Mouse (Mus musculus) left cerebral cortex, postnatal 36 days (tissue): ENCODE data around the gene Defb35. TPM values are rescaled to one million over a fixed set of nuclear protein-coding genes. Genes with fewer than 3 reads are reported as not detected.
"Not testable (repeated sequence)": the region's sequence is repeated elsewhere in the genome, so short reads cannot be mapped to it uniquely, and the experiment has no call there.

Source experiments
- DNase-seq, 2 experiments: peaks; one replicate each; pipeline ENCODE4 v3.0.0; 2021 to 2022; ENCODE audit warnings: low spot score in 2 of 2, mixed read lengths in 1 of 2
- intact Hi-C: fragments of 180-260 bp; cut with DNase I; formaldehyde crosslinking; loops from one replicate; pipeline ENCODE4 v1.15.1; 2025
- total RNA-seq, 2 experiments: library from RNA; stranded (reverse); gene quantifications; 2 replicates each; pipeline ENCODE4 v1.2.3; 2021

Defb35 gene
- not detected for total RNA-seq

DNA sequence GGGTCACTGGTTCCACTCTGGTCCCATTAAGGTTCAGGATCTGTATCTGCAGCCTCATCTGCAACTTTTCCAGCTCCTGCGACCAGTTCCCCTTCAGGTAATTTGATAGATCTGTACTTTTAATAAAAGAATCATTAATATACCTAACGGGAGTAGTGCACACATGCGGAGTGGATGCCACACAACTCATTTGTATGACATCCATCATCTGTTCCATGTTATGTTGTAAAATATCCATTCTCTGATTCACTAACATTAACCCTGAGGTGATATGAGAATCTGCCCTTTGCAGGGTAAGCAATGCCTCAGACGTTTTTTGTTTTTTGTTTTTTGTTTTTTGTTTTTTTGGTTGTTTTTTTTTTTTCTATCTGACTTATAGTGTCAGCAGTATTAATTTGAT, at the start of gene Defb35:
TSS of gene Defb35 (plus strand) at position 301 of the 400 bp plus-strand sequence.
- DNase-seq, intact Hi-C loops: not testable (repeated sequence)

DNA sequence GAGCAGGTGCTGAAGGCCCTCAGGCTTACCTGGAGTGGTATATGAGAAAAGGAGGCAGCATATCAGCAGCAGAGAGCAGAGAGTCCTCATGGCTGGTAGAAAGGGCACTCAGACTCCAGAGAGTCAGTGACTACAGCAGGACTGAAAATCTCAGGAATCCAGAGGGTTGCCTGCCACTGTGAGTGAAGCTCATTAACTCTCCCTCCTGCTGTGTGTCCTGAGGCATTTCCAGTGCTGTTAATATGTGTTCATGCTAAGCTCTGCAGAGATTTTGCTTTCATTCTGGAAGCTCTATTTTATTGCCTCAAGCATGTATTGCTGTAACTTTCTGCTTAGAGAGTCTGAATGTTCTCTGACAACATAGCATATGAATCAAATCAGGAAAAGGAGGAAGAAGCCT, 31.9 kb upstream of the Defb35 start, which contains the start of gene Defb11:
TSS of gene Defb11 (minus strand) at position 123 of the 400 bp plus-strand sequence.
- DNase-seq, intact Hi-C loops: not testable (repeated sequence)

DNA sequence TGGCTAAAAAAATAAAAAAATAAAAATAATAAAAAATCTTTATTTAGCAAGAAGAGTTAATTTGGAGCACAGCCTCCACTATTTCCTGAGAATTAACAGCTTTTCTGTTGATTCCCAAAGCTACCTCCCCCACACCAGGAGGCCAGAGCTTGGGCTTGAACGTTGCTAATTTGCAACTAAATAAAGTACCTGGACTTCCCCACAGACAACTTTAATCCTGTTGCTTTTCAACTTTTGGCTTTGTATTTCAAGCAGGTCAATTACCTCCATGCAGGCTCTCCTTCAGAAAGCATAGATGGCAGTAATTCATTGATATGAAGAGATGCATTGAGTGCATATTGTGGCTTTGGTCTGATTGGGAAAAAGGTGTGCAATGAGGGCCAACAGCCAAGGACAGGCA, 26.2 kb upstream of the Defb35 start:
- intact Hi-C loops: no loop called here
- no peak for DNase-seq

DNA sequence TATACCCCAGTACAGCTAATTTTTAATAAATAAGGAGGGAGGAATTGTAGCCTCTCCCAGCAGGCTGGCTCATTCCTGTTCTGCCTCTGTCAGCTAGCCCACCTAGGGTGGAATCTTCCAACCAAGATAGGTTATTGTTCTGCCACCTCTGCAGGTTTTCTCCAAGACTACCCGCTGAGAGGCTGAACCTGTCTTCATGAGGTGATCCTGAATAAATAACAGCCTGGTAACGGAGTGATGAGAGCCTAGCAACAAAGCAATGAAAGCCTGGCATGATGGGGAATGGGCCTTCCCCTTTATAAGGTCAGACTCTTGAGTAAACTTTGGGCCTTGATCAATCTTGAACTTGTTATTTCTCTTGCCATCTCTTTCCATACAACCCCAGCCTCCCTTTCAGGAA, 25.6 kb upstream of the Defb35 start:
- no peak for DNase-seq
- intact Hi-C loops: no loop called here

DNA sequence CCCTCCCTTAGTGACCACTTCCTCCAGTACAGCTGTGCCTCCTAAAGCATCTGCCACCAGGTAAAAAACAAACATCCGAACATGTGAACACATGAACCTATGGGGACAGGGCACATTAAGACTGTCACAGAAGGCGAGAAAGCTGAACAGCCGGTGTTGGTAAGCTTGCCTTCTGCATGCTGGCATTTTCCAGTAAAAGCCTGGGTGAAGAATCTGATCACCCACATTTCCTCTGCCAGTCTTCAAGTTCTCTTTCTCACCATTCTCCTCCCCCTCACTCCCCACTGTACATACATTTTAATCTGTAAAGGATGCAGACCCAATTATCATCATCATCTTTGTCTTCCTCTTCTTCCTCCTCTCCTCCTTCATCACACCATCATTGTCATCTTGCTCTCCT, 22.5 kb upstream of the Defb35 start:
- peak; percentile 5 to 18 for DNase-seq

DNA sequence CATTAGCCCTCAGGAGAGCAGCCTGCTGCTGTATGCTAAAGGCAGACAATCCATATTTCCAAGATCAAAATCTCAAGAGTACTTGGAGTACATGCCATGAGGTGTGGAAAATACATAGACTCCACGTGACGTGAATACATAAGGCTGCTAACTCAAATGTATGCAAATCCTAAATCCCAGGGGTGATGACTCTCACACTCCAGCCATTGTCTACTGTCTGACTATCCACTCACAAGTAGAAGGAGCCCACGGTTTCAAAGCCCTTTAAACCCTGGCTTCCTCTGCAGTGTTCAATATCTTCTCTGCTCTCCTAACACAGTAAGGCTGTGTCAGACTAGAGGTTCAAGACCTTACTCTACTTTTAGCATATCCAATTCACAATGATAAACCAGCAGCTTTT, 7.4 kb upstream of the Defb35 start:
- intact Hi-C loops, DNase-seq: not testable (repeated sequence)

More for the DNA sequence above, 22.5 kb upstream of the Defb35 start:
- intact Hi-C loops: no loop called here

DNA sequence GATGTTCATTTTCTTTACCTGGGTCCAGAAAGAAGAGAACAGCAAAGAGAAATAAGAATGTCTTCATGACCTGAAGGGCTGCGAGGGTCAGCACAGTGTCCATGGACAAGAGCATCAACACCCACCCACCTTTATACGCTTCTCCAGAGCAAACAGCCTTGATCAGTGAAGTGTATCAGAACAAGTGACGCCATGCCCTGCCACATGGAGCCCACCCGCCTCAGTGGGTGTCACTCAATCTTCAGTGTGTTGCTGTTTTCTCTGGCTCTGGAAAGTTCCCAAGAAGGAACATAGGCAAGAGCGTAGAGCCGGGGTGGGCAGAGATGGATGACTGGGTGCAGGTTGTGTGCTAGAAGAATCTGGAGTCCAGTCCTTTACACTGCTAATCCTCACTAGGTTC, 5.5 kb upstream of the Defb35 start, which contains the start of gene Defb15:
TSS of gene Defb15 (minus strand) at position 101 of the 400 bp plus-strand sequence.
- intact Hi-C loops: no loop called here
- no peak for DNase-seq

DNA sequence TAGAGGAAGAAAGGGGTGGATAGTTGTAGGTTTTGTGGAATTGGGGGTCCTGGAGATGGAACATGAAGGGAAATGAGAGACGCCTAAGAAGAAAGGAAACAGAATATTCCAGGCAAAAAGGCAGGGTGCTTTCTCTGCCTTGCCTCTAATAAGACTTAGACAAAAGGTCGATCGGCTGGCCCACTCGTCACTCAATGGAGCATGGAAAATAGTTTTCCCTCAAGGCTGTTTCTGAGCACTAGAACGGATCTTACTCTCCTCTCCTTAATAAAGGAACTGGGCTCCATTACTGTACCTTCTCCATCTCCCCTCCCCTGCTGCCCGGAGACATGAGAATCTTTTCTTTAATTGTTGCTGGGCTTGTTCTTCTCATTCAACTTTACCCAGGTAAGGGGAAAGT, 8.3 kb downstream of the Defb35 start, which contains the start of gene Defb13:
TSS of gene Defb13 (plus strand) at position 301 of the 400 bp plus-strand sequence.
- DNase-seq: no peak
- intact Hi-C loops: no loop called here

DNA sequence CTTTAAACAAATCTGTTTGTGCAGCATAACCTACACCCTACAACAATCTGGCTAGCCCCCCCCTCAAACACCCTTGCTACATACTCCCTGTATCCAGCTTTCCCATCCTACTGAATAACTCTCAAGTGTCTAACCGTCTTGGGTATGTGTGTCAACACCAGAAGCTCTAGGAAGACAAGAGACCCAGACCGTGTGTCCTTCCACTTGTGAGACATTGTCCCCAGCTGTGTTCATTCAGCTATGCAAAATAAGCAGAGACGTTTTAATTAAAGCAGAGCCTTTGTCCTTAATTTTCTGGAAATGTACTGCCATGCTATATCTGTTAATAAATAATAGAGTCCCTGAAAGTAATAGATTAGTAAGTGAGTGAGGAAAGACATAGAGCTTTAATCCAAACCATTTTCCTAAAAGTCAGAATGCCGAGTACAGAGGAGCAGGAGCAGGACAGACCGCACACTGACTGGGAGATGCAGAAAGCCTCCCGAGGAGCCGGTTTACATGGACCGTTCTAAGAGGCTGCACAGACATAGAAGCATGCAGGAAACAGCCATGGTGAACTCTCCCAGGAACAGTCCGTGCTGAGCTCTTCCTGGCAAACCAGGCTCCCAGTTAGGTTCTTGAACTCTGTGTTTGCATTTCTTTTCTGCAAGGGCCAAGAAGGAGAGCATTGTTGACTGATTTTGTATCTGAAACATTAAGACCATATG, 9.3 kb downstream of the Defb35 start:
- intact Hi-C loops: no loop called here
- DNase-seq: no peak

DNA sequence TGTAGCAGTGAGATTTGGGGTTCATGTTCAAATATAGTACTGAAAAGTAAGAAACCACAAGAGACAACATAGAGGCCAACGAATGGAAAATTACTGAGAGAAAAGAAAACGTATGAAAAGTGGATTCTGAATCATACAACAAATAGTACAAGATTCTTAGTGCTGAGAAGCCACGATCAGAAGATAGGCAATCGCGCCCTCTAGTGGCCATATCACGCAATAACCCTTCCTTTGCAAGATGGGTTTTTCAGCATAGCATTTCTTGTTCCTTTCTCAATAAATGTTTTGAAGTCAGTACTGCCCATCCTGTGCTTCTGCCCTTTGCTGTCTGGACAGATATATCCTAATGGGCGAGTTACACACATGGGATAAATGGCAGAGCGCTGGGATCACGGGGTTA, 17.2 kb downstream of the Defb35 start:
- intact Hi-C loops: loop anchor here (5.0 kb wide), 2 partner anchors 198 to 958 kb away; no protein-coding TSS in a partner anchor
- DNase-seq: peak; percentile 28 to 35

DNA sequence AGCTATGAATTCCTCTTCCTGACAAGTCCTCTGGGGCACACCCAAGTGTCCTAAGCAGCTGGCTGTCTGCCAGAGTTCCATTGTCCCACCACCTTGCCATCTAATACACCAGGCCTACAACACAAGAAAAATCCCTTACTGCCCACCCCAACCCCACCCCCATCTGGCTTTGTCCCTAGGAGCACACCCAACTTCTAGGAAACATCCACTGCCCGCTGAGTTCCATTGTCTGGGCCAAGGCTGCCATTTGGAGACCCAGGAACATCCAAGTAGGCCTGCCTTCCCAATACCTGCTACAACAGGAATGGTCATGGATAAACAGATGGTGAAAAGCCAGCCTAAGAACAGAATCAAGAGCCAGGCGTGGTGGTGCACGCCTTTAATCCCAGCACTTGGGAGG, 18.2 kb downstream of the Defb35 start:
- no peak for DNase-seq
- intact Hi-C loops: loop anchor here (5.0 kb wide), 2 partner anchors 199 to 959 kb away; no protein-coding TSS in a partner anchor

DNA sequence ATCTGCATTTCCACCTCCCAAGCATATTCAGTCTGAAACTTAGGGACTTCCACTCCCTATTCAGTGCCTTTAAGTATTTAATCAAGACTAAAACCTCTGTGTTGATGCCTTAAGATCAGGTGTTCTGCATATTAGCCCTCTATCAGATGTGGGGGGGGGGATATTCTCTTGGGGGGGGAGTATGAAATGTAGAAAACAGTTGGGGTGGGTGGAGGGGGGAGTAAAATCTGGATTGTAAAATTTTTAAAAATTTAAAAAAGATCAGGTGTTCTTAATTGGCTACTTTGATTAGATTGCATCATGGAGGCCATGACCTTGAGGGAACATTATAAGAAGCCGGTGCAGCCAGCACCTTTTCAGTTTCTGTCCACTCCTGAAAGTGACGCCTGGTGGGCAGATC, 20.3 kb downstream of the Defb35 start, which contains the start of gene Fam90a1a:
TSS of gene Fam90a1a (plus strand) at position 301 of the 400 bp plus-strand sequence.
- DNase-seq: no peak

DNA sequence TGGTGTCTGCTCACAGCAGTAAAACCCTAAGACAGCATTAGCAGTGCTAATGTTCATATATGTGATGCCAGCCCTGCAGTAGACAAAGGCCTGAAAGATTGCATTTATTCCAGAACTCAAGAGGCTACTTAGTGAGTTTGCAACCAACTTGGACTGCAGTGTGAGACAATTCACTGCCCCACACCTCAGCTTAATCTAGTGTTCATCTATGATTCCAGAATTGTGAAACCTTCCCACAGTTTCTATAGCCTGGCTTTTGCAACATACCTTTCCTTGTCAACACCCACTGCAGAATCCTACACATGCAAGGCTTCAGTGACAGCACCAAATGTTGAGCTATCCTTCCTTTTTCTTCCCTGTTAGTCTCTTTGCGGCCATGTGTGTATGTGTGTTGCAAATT, 28.5 kb downstream of the Defb35 start:
- intact Hi-C loops: no loop called here

More for the DNA sequence above, 20.3 kb downstream of the Defb35 start, which contains the start of gene Fam90a1a:
- intact Hi-C loops: loop anchor here (5.0 kb wide), 2 partner anchors 201 to 961 kb away; no protein-coding TSS in a partner anchor

DNA sequence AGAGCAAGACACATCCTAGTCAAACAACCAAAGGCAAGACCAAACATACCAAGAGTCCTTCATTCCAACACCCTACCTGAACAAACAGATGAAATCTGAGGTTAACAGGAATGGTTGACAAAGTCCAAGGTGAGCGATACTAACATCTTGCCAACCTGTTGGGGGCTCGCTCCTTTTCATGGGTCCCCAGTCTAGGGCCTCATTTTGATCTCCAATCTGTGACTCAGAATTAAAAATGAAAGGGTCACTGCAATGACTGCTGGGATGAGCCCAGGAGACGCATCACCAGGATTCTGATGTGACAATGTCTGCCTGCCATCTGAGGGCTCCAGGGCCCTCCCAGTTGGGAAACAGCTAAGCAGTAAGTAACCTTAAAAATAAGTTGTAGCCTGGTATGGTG, 31.3 kb downstream of the Defb35 start, which contains the start of gene Ccdc70:
TSS of gene Ccdc70 (plus strand) at position 301 of the 400 bp plus-strand sequence.
- intact Hi-C loops: no loop called here
- no peak for DNase-seq

More for the DNA sequence above, 28.5 kb downstream of the Defb35 start:
- DNase-seq: no peak

DNA sequence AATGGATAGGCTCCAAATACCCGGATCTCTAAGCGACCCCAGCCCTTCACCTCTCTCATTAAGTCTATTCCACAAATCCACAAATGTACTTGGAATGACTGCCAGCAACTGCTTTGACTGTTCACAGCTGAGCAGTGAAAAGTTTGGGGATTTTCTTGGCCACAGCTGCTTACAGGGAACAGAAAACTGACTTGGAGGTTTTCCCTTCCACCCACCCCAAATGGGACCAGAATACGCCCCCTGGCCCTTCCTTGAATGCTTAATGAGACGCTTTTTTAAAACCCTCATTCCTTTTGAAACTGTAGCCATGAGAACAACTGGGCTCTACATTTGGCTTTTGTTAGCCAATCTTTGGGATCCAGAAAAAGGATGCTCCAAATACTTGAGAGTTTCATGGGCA, 40.0 kb downstream of the Defb35 start:
- intact Hi-C loops: no loop called here
- DNase-seq: peak; percentile 6 to 23

DNA sequence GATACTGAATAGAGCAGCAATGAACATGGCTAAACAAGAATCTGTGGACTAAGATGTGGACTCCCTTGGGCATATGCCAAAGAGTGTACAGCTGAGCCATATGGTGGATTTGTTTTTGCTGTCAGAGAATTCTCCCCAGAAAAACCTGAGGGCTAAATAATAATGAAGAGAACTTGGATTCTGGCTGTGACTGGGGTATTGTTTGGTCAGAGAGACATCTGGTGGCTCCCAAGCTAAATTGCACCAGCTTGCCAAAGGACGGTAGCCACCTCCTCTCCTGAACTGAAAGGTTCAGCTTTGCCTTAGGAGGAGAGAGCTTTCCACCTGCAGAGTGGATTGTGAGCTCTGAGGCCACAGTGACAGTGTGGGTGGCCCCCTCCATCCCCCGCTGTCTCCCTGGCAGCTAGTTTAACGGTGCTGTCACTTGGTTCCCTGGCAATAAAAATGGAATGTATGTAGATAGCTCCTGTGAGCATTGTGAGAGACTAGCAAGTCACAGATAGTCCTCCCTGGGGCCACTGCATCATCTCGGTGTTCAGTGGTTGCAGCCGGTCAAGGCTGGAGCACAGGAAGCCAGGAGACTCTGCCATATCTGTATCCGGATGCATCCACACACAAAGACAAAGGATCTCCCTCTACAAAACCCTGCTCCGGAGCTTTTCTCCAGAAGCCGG, 43.6 kb downstream of the Defb35 start:
- peak; percentile 16 to 23 for DNase-seq
- intact Hi-C loops: loop anchor here (5.0 kb wide), 1 partner anchor 224 kb away; no protein-coding TSS in a partner anchor
